Mouse (Mus musculus) liver, embryonic 14.5 days (tissue): ENCODE measurements at regions not wholly inside any gene's neighbourhood (a gene's known extent, or its start where the extent isn't known, plus 50 kb on each side); places are given as distances from the start of the nearest gene placed in this dataset.
"Not testable (repeated sequence)": the region's sequence is repeated elsewhere in the genome, so short reads cannot be mapped to it uniquely, and the experiment has no call there.

Experiments
- ATAC-seq: fragments of 200-750 bp; cut with Nextera tagmentation; 2 replicates; pipeline ENCODE4 v1.8.0; 2017; ENCODE audit warnings: moderate number of reproducible peaks, mild to moderate bottlenecking, moderate library complexity; ENCODE audit not compliant: insufficient read depth
- DNase-seq, 3 experiments: peaks; one replicate each; pipeline ENCODE4 v3.0.0-alpha.2; 2012 to 2013; ENCODE audit warnings: low read depth in 3 of 3, low spot score in 3 of 3
- H3K27ac ChIP-seq: fragments of 300-500 bp; sonication (generic); 2 replicates; pipeline ENCODE4 v1.5.1; 2014; ENCODE audit warnings: moderate library complexity, mild to moderate bottlenecking, control low read depth, inconsistent platforms
- H3K27me3 ChIP-seq: fragments of 300-500 bp; sonication (generic); 2 replicates; pipeline ENCODE4 v1.6.1; 2014; ENCODE audit warnings: mild to moderate bottlenecking, low read length, moderate library complexity; ENCODE audit not compliant: control insufficient read depth, insufficient read depth
- H3K36me3 ChIP-seq: fragments of 300-500 bp; sonication (generic); replicated peaks from 2 replicates; pipeline ENCODE4 v1.6.1; 2014; ENCODE audit warnings: low read depth; ENCODE audit not compliant: control insufficient read depth, insufficient read depth
- H3K4me1 ChIP-seq, 2 experiments: fragments of 200-500 bp in 1 of 2; fragments of 300-500 bp in 1 of 2; sonication (generic) in 1 of 2; replicated peaks; 2 replicates each; pipeline ENCODE4 v1.6.1; 2012 to 2014; ENCODE audit warnings: antibody characterized with exemption in 1 of 2, inconsistent platforms in 1 of 2, low read length in 1 of 2; ENCODE audit not compliant: control insufficient read depth in 2 of 2, insufficient read depth in 2 of 2
- H3K4me2 ChIP-seq: fragments of 300-500 bp; sonication (generic); 2 replicates; pipeline ENCODE4 v1.6.1; 2014; ENCODE audit warnings: low read depth, mild to moderate bottlenecking, control low read depth, moderate library complexity
- H3K4me3 ChIP-seq, 2 experiments: fragments of 200-500 bp in 1 of 2; fragments of 300-500 bp in 1 of 2; sonication (generic) in 1 of 2; 2 replicates each; pipeline ENCODE4 v1.5.1; 2012 to 2014; ENCODE audit warnings: low read depth in 2 of 2, low read length in 2 of 2, mild to moderate bottlenecking in 2 of 2, control low read depth in 1 of 2, inconsistent platforms in 1 of 2, moderate library complexity in 1 of 2; ENCODE audit not compliant: insufficient read depth in 1 of 2
- H3K9ac ChIP-seq: fragments of 300-500 bp; sonication (generic); replicated peaks from 2 replicates; pipeline ENCODE4 v1.6.1; 2014; ENCODE audit warnings: mild to moderate bottlenecking, control low read depth, moderate library complexity
- H3K9me3 ChIP-seq: fragments of 300-500 bp; sonication (generic); 2 replicates; pipeline ENCODE4 v1.6.1; 2016; ENCODE audit warnings: low read length, mixed read lengths; ENCODE audit not compliant: control insufficient read depth
- CTCF ChIP-seq: IDR thresholded peaks from 2 replicates; pipeline ENCODE4 v1.5.1; 2016; ENCODE audit warnings: antibody characterized with exemption, low read depth, control low read depth
- EP300 ChIP-seq: IDR thresholded peaks from 2 replicates; pipeline ENCODE4 v1.6.1; 2016; ENCODE audit warnings: antibody characterized with exemption, low read depth
- WGBS: fragments of 180-500 bp; shearing (Covaris S2); extraction: QIAGEN DNeasy Blood & Tissue Kit; methylation state at CpG from one replicate; pipeline ENCODE4 v1.1.7; 2014; ENCODE audit not compliant: insufficient replicate concordance; 5-methylcytosine and 5-hydroxymethylcytosine counted together

DNA sequence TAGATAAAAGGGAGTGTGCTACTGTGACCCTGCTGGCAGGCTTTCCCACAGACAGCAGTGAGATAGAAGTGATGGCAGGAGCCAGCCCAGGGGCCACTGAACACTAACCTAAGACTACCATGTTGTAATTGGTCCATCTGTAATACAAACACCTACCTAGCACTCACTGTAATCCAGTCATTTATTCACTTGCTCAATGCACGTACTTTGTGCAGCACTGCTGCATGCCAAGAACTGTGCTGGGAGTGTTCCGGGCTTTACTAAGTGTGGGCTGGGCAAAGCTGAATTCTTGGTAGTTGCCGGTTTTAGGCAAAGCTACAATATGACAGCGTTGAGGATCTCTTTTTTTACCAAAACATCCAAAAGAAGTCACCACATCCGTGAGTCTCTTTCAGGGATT is 172.1 kb downstream of the Srek1 start:
- WGBS = 67% methylated on average over 5 of the region's 5 CpGs

DNA sequence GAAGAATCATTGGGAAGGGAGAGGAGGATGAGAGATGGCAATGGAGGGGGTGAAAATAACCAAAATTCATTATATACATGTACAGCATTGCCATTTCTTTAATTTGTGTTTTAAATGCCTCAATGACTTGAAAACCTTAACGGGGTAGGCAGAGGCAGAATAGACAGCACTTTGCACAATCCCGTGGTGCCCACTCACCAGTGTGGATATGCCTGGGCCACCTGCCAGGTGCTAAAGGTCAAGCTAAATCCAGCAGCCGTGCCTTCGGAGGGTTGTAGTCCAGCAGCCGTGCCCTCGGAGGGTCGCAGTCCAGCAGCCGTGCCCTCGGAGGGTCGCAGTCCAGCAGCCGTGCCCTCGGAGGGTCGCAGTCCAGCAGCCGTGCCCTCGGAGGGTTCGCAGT is 182.0 kb downstream of the Srek1 start:
- Histone ChIP-seq H3K4me3 (no peak overlapping the region), H3K27me3 (no peaks in the 10 kb centered on the region), H3K4me2 (no peak overlapping the region), H3K36me3 (no peaks in the 10 kb centered on the region), H3K4me1 (no peaks in the 10 kb centered on the region), H3K27ac (no peak overlapping the region), H3K9ac (no peak overlapping the region), H3K9me3 (no peaks in the 10 kb centered on the region)
- ATAC-seq = no peak
- no peak for TF ChIP-seq EP300
- no peak for TF ChIP-seq CTCF
- WGBS = 87% methylated on average over 16 of the region's 16 CpGs
- DNase-seq = no peak

More for the DNA sequence above, 172.1 kb downstream of the Srek1 start:
- H3K9me3 ChIP-seq = no peaks in the 10 kb centered on the region
- no peaks in the 10 kb centered on the region for H3K4me1 ChIP-seq
- no peak overlapping the region for H3K4me3 ChIP-seq
- no peak overlapping the region for H3K4me2 ChIP-seq
- DNase-seq (no peak), ATAC-seq (no peak)
- no peaks in the 10 kb centered on the region for H3K27me3 ChIP-seq
- no peak overlapping the region for H3K27ac ChIP-seq
- H3K9ac ChIP-seq = no peak overlapping the region
- TF ChIP-seq CTCF (no peak), EP300 (no peak)
- no peaks in the 10 kb centered on the region for H3K36me3 ChIP-seq

DNA sequence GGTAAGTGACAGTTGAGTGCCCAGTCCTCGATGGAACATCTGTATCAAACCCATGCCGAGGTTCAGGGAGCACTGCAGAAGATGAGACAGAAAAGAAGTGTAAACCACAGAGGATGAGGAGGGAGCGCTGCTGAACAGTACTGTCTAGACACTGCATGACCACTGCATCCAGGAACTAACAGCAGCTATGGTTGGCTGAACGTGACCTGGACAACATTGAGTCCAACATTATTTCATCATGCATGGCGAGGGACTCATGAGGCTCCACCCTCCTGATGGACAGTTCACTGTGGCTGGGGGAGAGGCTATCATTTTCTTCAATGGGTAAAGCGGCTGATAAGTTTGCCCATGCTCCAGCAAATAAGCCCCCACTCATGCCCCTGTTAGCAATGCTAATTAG is 182.5 kb downstream of the Srek1 start:
- TF ChIP-seq EP300 (no peak), CTCF (no peak)
- Histone ChIP-seq H3K27me3 (no peaks in the 10 kb centered on the region), H3K27ac (no peak overlapping the region), H3K4me1 (no peaks in the 10 kb centered on the region), H3K9me3 (no peaks in the 10 kb centered on the region), H3K9ac (no peak overlapping the region), H3K4me3 (no peak overlapping the region), H3K4me2 (no peak overlapping the region), H3K36me3 (no peaks in the 10 kb centered on the region)
- DNase-seq (no peak), ATAC-seq (no peak)
- 65% methylated on average over 6 of the region's 6 CpGs for WGBS

DNA sequence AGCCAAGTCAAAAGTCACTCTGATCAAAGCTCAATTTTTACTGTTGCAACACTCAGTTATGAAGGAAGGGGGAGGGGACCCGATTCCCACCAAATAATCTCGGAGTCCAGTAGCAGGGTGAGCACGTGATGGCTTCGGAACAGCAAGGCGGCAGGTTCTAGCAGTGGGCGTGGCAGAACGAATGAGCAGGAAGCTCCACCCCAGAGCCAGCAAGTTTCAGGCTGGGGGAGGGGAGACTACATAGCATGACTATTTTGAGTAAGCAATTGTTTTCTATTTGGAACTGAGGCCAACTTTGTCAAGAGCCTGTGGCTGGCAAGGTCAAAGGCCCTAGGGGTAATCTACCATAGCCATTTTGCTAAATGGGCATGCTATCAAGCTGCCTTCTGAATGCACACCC is 183.0 kb downstream of the Srek1 start:
- not testable (repeated sequence) for ATAC-seq, H3K27ac ChIP-seq, H3K9ac ChIP-seq, H3K9me3 ChIP-seq, H3K36me3 ChIP-seq, H3K27me3 ChIP-seq, H3K4me1 ChIP-seq, H3K4me3 ChIP-seq, H3K4me2 ChIP-seq, DNase-seq
- WGBS = 49% methylated on average over 7 of the region's 7 CpGs

DNA sequence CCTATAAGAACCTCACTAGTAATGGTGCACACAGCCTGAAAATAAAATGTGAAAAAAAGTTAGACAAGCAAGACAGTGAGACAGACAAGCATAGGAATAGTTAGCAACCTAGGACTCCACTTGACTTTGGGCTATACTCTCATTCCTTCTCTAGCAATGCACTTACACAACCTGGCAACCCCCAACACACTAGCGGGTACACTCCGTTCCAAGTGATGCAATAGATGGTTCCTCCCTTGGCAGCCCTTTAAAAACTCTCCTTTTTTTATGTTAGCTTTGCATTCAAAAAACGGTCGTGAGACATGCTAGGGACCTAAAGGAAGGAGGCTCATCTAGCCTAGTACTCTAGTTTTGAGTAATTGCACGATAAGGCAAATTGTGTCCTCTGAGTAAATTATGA is 184.8 kb downstream of the Srek1 start:
- Histone ChIP-seq H3K4me3 (no peak overlapping the region), H3K9ac (no peak overlapping the region), H3K4me2 (no peak overlapping the region), H3K9me3 (no peaks in the 10 kb centered on the region), H3K27ac (no peak overlapping the region), H3K27me3 (no peaks in the 10 kb centered on the region), H3K36me3 (no peaks in the 10 kb centered on the region), H3K4me1 (no peaks in the 10 kb centered on the region)
- TF ChIP-seq EP300 = no peak
- TF ChIP-seq CTCF = no peak
- no peak for DNase-seq
- WGBS = 67% methylated on average over 5 of the region's 5 CpGs
- ATAC-seq = no peak

DNA sequence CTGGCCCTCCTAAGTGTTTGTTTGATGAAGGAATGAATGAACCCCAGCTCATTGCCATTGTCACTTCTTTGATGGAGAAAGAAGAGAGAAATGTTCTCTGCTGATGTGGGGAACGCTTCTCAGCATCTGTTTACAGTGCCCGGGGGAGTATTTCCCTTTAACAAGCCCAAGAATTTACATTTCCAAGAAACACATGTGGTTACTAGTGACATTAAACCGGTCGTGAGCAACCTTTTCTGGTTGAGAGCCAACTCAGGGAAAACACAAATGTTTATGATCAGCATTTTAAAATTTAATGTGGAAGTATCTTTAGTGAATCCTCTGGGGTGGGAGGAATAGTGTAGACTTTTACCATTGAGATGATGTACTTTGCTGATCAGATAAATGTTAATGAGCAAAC is 197.6 kb downstream of the Srek1 start:
- Histone ChIP-seq H3K9ac (no peak overlapping the region), H3K4me1 (no peaks in the 10 kb centered on the region), H3K27ac (no peak overlapping the region), H3K4me3 (no peak overlapping the region), H3K9me3 (no peaks in the 10 kb centered on the region), H3K27me3 (no peaks in the 10 kb centered on the region), H3K4me2 (no peak overlapping the region), H3K36me3 (no peaks in the 10 kb centered on the region)
- DNase-seq (no peak), ATAC-seq (no peak)
- WGBS = 50% methylated on average over 4 of the region's 4 CpGs
- no peak for TF ChIP-seq EP300
- TF ChIP-seq CTCF = no peak
